Mouse (Mus musculus): ENCODE data around the gene Ncmap. TPM values are rescaled to one million over a fixed set of nuclear protein-coding genes. Genes with fewer than 3 reads are reported as not detected.

The Ncmap gene
- total and polyA plus RNA-seq, 3 experiments: not detected

DNA sequence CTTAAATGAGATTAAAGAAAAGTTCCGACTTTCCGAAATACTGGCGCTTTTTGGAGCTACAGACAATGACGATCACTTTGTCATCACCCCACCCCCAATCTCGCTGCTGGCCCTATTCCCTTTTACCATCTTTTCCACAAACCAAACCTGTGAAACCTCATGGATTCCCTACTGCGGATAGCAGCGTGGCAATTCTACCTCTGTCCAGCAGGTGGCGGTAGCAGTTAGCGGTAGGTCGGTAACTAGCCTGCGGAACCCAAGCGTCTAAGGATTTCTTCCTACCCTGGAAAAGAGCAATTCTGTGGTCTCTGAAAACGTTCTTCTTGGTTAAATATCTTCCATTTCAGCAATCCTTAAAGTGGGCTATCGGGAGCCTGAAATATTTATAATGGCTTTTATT lies 15.7 kb downstream of the Ncmap start:
- TF ChIP-seq CTCF (IDR thresholded peaks at IDR 0.05; ENCODE audit: low read depth, low read length): peak; percentile 79
- TF ChIP-seq GATA1 (IDR thresholded peaks at IDR 0.05; ENCODE audit: borderline replicate concordance, low read length): no peak
- no peak for TF ChIP-seq GATA2 (IDR thresholded peaks at IDR 0.05; ENCODE audit: borderline replicate concordance, low read depth, low read length)
- no peak for TF ChIP-seq POLR2AphosphoS5 (IDR thresholded peaks at IDR 0.05; ENCODE audit: insufficient replicate concordance, low read depth, low read length)
- TF ChIP-seq TAL1 (conservative IDR thresholded peaks at IDR 0.05; ENCODE audit: low read depth, low read length): no peak
- peaks cover 3% of the 10 kb centered on the region; the same call in 1 of the 2 replicates for H3K4me1 ChIP-seq (ENCODE audit: insufficient read depth, low read depth, low read length)
- peak; percentile 45 for DNase-seq (ENCODE audit: low spot score)
- no peak for ATAC-seq (ENCODE audit: extremely low read depth, insufficient number of reproducible peaks, low FRiP score, poor library complexity, severe bottlenecking)
- no peak overlapping the region for H3K4me3 ChIP-seq (ENCODE audit: low read depth, low read length)
- H3K36me3 ChIP-seq (replicated peaks): no peaks in the 10 kb centered on the region
- no peaks in the 10 kb centered on the region for H3K9me3 ChIP-seq (replicated peaks)
- H3K27me3 ChIP-seq (ENCODE audit: insufficient read depth, low read length): peaks cover 28% of the 10 kb centered on the region

DNA sequence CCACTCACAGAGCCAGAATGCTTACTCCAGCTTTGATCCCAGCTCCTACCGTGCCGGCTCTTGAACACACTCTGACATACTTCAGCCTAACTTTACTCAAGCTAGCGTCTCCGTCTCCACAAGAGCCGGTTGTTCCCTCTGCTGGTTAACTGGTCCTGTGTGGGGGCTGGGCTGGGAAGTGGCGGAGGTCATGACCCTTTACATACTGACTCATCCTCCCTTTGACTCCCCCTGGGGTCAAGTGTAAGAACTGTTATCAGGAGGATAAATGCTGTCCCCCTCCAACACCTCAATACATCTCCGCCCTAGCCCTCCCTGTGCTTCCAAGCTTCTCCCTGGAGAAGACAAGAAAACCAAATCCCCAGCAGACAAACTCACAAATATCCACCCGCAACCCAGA lies 16.7 kb downstream of the Ncmap start:
- Histone ChIP-seq H3K36me3 (replicated peaks) (no peaks in the 10 kb centered on the region), H3K9me3 (replicated peaks) (no peaks in the 10 kb centered on the region), H3K27me3 (ENCODE audit: insufficient read depth, low read length) (peaks cover 27% of the 10 kb centered on the region), H3K4me1 (ENCODE audit: insufficient read depth, low read depth, low read length) (peaks cover 3% of the 10 kb centered on the region; the same call in 1 of the 2 replicates), H3K4me3 (ENCODE audit: low read depth, low read length) (no peak overlapping the region)
- ATAC-seq (ENCODE audit: extremely low read depth, insufficient number of reproducible peaks, low FRiP score, poor library complexity, severe bottlenecking): no peak
- TF ChIP-seq GATA1 (IDR thresholded peaks at IDR 0.05; ENCODE audit: borderline replicate concordance, low read length): no peak
- TF ChIP-seq TAL1 (conservative IDR thresholded peaks at IDR 0.05; ENCODE audit: low read depth, low read length): no peak
- TF ChIP-seq POLR2AphosphoS5 (IDR thresholded peaks at IDR 0.05; ENCODE audit: insufficient replicate concordance, low read depth, low read length): no peak
- TF ChIP-seq CTCF (IDR thresholded peaks at IDR 0.05; ENCODE audit: low read depth, low read length): no peak
- no peak for TF ChIP-seq GATA2 (IDR thresholded peaks at IDR 0.05; ENCODE audit: borderline replicate concordance, low read depth, low read length)
- no peak for DNase-seq (ENCODE audit: low spot score)

DNA sequence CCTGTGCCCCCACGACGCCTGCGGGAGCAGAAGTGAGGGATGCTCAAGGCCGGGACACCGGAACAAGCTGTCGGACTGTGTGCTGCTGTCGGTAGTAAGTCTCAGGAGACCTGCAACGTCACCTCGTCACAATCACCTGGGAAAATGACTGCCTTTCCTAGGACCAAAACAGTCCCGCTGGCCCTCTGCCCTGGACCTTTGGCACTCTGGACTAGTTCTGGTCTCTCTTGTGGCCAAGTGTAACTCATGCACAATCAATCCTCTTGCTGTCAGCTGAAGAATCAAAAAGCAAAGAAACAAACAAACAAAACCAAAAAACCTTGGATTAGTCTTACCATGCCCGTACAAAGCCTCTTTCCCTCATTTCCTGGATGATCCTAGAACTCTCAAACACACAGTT lies 20.8 kb downstream of the Ncmap start:
- H3K4me3 ChIP-seq (ENCODE audit: low read depth, low read length): no peak overlapping the region
- no peaks in the 10 kb centered on the region for H3K36me3 ChIP-seq (replicated peaks)
- TF ChIP-seq TAL1 (conservative IDR thresholded peaks at IDR 0.05; ENCODE audit: low read depth, low read length): no peak
- TF ChIP-seq GATA2 (IDR thresholded peaks at IDR 0.05; ENCODE audit: borderline replicate concordance, low read depth, low read length): no peak
- TF ChIP-seq POLR2AphosphoS5 (IDR thresholded peaks at IDR 0.05; ENCODE audit: insufficient replicate concordance, low read depth, low read length): no peak
- TF ChIP-seq GATA1 (IDR thresholded peaks at IDR 0.05; ENCODE audit: borderline replicate concordance, low read length): no peak
- no peak for TF ChIP-seq CTCF (IDR thresholded peaks at IDR 0.05; ENCODE audit: low read depth, low read length)
- peaks cover 3% of the 10 kb centered on the region; the same call in 1 of the 2 replicates for H3K9me3 ChIP-seq (replicated peaks)
- DNase-seq (ENCODE audit: low spot score) (no peak), ATAC-seq (ENCODE audit: extremely low read depth, insufficient number of reproducible peaks, low FRiP score, poor library complexity, severe bottlenecking) (no peak)
- H3K27me3 ChIP-seq (ENCODE audit: insufficient read depth, low read length): peaks cover 18% of the 10 kb centered on the region
- peaks cover 3% of the 10 kb centered on the region; the same call in 1 of the 2 replicates for H3K4me1 ChIP-seq (ENCODE audit: insufficient read depth, low read depth, low read length)

DNA sequence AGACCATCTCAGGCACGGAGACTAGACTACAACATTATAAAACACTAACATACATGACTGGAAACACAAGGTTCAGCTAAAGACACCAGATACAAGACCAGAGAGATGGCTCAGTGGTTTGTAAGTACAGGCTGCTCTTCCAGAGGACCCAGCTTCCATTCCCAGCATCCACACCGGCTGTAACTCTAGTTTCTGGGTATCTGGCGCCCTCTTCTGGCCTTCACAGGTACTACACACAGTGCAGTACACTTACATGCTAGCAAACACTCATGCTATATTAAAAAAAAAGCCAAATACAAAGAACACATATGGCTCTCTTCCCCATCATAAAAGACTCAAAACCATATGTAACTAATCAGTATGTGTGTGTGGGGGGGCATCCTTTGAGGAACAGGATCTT lies 22.6 kb downstream of the Ncmap start:
- peaks cover 3% of the 10 kb centered on the region; the same call in 1 of the 2 replicates for H3K9me3 ChIP-seq (replicated peaks)
- ATAC-seq (ENCODE audit: extremely low read depth, insufficient number of reproducible peaks, low FRiP score, poor library complexity, severe bottlenecking) (no peak), DNase-seq (ENCODE audit: low spot score) (no peak)

DNA sequence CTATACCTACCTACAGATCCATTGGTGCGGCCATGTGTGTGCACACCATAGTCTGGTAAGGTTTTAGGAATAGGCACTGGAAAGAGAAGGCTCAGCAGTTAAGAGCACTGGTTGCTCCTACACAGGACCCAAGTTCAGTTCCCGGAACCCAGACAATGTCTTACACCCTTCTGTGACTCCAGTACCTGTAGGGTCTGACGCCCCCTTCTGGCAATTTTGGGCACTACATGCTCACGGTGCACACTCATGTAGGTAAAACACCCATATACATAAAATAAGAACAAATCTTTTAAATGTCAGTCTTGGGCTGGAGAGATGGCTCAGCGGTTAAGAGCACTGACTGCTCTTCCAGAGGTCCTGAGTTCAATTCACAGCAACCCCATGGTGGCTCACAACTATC lies 24.7 kb downstream of the Ncmap start:
- Histone ChIP-seq H3K9me3 (replicated peaks) (peaks cover 3% of the 10 kb centered on the region; the same call in 1 of the 2 replicates), H3K4me1 (ENCODE audit: insufficient read depth, low read depth, low read length) (no peaks in the 10 kb centered on the region), H3K27me3 (ENCODE audit: insufficient read depth, low read length) (peaks cover 15% of the 10 kb centered on the region; the same call in 1 of the 2 replicates), H3K36me3 (replicated peaks) (no peaks in the 10 kb centered on the region), H3K4me3 (ENCODE audit: low read depth, low read length) (no peak overlapping the region)
- DNase-seq (ENCODE audit: low spot score) (no peak), ATAC-seq (ENCODE audit: extremely low read depth, insufficient number of reproducible peaks, low FRiP score, poor library complexity, severe bottlenecking) (no peak)
- TF ChIP-seq TAL1 (conservative IDR thresholded peaks at IDR 0.05; ENCODE audit: low read depth, low read length) (no peak), CTCF (IDR thresholded peaks at IDR 0.05; ENCODE audit: low read depth, low read length) (0 out of 2 replicates have a peak, but pooled peaks have one; percentile 36)

More for the DNA sequence above, 22.6 kb downstream of the Ncmap start:
- TF ChIP-seq CTCF (IDR thresholded peaks at IDR 0.05; ENCODE audit: low read depth, low read length) (0 out of 2 replicates have a peak, but pooled peaks have one; percentile 12), TAL1 (conservative IDR thresholded peaks at IDR 0.05; ENCODE audit: low read depth, low read length) (no peak)
- peaks cover 21% of the 10 kb centered on the region for H3K27me3 ChIP-seq (ENCODE audit: insufficient read depth, low read length)
- no peaks in the 10 kb centered on the region for H3K4me1 ChIP-seq (ENCODE audit: insufficient read depth, low read depth, low read length)
- H3K36me3 ChIP-seq (replicated peaks): no peaks in the 10 kb centered on the region
- no peak overlapping the region for H3K4me3 ChIP-seq (ENCODE audit: low read depth, low read length)

DNA sequence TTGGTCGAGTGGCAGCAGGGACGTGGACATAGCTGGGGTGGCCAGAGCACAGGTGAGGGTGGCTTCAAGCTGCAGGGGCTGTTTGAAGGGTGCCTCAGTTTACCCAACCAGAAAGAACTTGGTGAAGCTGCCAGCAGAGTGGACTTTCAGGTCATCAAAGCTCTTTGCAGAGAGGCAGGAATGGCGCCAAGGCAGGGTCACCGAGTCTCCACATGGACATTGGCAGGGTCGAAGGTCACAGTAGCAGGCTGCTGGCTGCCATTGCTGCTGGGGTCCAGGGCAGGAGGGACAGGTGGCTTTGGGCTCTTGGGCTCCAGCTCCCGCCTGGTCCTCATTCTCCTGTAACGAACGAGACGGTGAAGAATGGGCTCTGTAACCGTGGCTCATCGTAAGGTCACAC lies 27.7 kb downstream of the Ncmap start:
- H3K9me3 ChIP-seq (replicated peaks): peaks cover 2% of the 10 kb centered on the region; the same call in 1 of the 2 replicates
- H3K4me1 ChIP-seq (ENCODE audit: insufficient read depth, low read depth, low read length): no peaks in the 10 kb centered on the region
- peaks cover 13% of the 10 kb centered on the region for H3K27me3 ChIP-seq (ENCODE audit: insufficient read depth, low read length)
- DNase-seq (ENCODE audit: low spot score): no peak
- TF ChIP-seq POLR2AphosphoS5 (IDR thresholded peaks at IDR 0.05; ENCODE audit: insufficient replicate concordance, low read depth, low read length) (no peak), CTCF (IDR thresholded peaks at IDR 0.05; ENCODE audit: low read depth, low read length) (no peak), GATA2 (IDR thresholded peaks at IDR 0.05; ENCODE audit: borderline replicate concordance, low read depth, low read length) (no peak), GATA1 (IDR thresholded peaks at IDR 0.05; ENCODE audit: borderline replicate concordance, low read length) (no peak), TAL1 (conservative IDR thresholded peaks at IDR 0.05; ENCODE audit: low read depth, low read length) (no peak)
- no peak overlapping the region for H3K4me3 ChIP-seq (ENCODE audit: low read depth, low read length)
- no peaks in the 10 kb centered on the region for H3K36me3 ChIP-seq (replicated peaks)
- no peak for ATAC-seq (ENCODE audit: extremely low read depth, insufficient number of reproducible peaks, low FRiP score, poor library complexity, severe bottlenecking)

DNA sequence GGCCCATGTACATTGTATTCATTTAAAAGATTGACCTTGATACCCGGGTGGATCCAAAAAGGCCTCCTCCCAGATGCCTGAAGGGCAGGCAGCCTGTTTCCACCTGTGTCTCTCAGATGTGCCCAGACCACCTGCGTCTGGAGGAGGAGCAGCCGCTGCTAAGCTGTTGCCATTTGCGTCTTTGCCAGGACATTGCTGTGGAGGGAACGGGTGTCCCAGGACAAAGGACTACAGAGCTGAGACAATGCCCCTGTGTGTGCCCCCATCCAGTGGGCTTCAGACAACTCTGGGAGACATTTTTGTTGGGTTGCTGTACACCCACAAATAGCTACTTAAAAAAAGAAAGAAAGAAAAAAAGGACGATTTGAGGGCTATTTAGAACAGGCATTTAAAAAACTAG lies 35.2 kb downstream of the Ncmap start:
- Histone ChIP-seq H3K4me3 (ENCODE audit: low read depth, low read length) (no peak overlapping the region), H3K9me3 (replicated peaks) (no peaks in the 10 kb centered on the region), H3K36me3 (replicated peaks) (no peaks in the 10 kb centered on the region), H3K4me1 (ENCODE audit: insufficient read depth, low read depth, low read length) (peaks cover 5% of the 10 kb centered on the region), H3K27me3 (ENCODE audit: insufficient read depth, low read length) (peaks cover 37% of the 10 kb centered on the region)
- ATAC-seq (ENCODE audit: extremely low read depth, insufficient number of reproducible peaks, low FRiP score, poor library complexity, severe bottlenecking): no peak
- no peak for TF ChIP-seq TAL1 (conservative IDR thresholded peaks at IDR 0.05; ENCODE audit: low read depth, low read length)
- TF ChIP-seq GATA2 (IDR thresholded peaks at IDR 0.05; ENCODE audit: borderline replicate concordance, low read depth, low read length): no peak
- no peak for TF ChIP-seq CTCF (IDR thresholded peaks at IDR 0.05; ENCODE audit: low read depth, low read length)
- TF ChIP-seq POLR2AphosphoS5 (IDR thresholded peaks at IDR 0.05; ENCODE audit: insufficient replicate concordance, low read depth, low read length): no peak
- TF ChIP-seq GATA1 (IDR thresholded peaks at IDR 0.05; ENCODE audit: borderline replicate concordance, low read length): no peak
- no peak for DNase-seq (ENCODE audit: low spot score)
